Mouse (Mus musculus): ENCODE measurements at regions not wholly inside any gene's neighbourhood (a gene's known extent, or its start where the extent isn't known, plus 50 kb on each side); places are given as distances from the start of the nearest gene placed in this dataset.

- no peaks in the 10 kb centered on the region for H3K27me3 ChIP-seq (ENCODE audit: poor library complexity, severe bottlenecking)
- no peaks in the 10 kb centered on the region for H3K9me3 ChIP-seq
- no peak for DNase-seq (ENCODE audit: extremely low spot score, low spot score)
- H3K36me3 ChIP-seq (replicated peaks) = no peaks in the 10 kb centered on the region
- peak overlapping the region; percentile 61; the same call in 1 of the 2 replicates for H3K27ac ChIP-seq
- H3K4me3 ChIP-seq = peak overlapping the region; percentile 31
- peaks cover 45% of the 10 kb centered on the region for H3K4me1 ChIP-seq
- 90% methylated on average over 1 of the region's 1 CpGs for WGBS
These were observed 96.4 kb upstream of the Gm26657 start for GRCm38 (mm10) chr4:56643491-56643890.

DNA sequence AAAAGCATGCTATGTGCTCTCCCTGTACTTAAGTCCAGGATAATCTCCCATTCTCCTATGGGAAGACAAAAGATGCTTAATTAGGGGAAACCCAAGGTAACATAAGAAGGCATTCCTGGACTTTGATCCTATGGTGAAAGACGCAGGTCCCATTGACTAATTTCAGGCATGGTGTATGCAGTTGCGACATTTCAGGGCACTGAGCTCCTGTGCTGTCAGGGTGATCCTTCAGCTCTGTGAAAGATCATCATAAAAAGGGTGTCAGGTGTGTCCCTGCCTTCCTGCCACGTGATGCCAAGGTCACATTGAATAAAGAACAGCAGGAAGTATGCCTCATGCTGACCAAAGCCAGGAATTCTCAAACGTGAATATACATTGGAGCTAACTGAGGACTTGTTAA lies 100.2 kb upstream of the Gm26657 start:
- DNase-seq (ENCODE audit: extremely low spot score, low spot score) = no peak
- H3K9me3 ChIP-seq = no peaks in the 10 kb centered on the region
- peaks cover 42% of the 10 kb centered on the region for H3K4me1 ChIP-seq
- 50% methylated on average over 4 of the region's 4 CpGs for WGBS
- no peaks in the 10 kb centered on the region for H3K27me3 ChIP-seq (ENCODE audit: poor library complexity, severe bottlenecking)
- no peaks in the 10 kb centered on the region for H3K36me3 ChIP-seq (replicated peaks)
- no peak overlapping the region for H3K4me3 ChIP-seq
- H3K27ac ChIP-seq = peak overlapping the region; percentile 12; the same call in 1 of the 2 replicates

GRCm38 (mm10) chr4:56638704-56639478 lies 101.0 kb upstream of the Gm26657 start:
- Histone ChIP-seq H3K4me1 (peaks cover 34% of the 10 kb centered on the region), H3K9me3 (no peaks in the 10 kb centered on the region), H3K27ac (peak overlapping the region; percentile 76), H3K27me3 (ENCODE audit: poor library complexity, severe bottlenecking) (no peaks in the 10 kb centered on the region), H3K4me3 (no peak overlapping the region), H3K36me3 (replicated peaks) (no peaks in the 10 kb centered on the region)
- peak; percentile 23 for DNase-seq (ENCODE audit: extremely low spot score, low spot score)
- 63% methylated on average over 14 of the region's 14 CpGs for WGBS

GRCm38 (mm10) chr4:56636265-56636664 lies 103.6 kb upstream of the Gm26657 start:
- no peaks in the 10 kb centered on the region for H3K27me3 ChIP-seq (ENCODE audit: poor library complexity, severe bottlenecking)
- H3K27ac ChIP-seq = no peak overlapping the region
- H3K9me3 ChIP-seq = no peaks in the 10 kb centered on the region
- DNase-seq (ENCODE audit: extremely low spot score, low spot score) = no peak
- 64% methylated on average over 1 of the region's 1 CpGs for WGBS
- H3K4me1 ChIP-seq = peaks cover 19% of the 10 kb centered on the region
- H3K4me3 ChIP-seq = no peak overlapping the region
- H3K36me3 ChIP-seq (replicated peaks) = no peaks in the 10 kb centered on the region

DNA sequence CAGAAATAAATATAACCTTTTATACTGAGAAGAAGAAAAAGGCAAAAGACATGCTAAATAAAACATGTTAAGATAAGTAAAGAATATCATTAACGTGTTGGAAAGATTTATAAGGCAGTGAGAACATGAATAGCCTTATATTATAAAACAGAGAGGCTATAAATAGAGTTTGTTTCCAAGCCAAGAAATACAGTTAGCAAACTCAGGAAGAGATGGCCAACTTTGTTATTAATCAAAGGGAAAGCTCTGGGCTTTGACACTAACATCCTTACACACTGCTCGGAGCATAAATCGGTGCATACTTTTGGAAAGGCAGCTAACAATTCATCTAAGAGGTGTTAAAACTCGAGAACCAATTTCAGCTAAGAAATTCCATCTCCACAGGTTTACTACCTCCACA lies 106.3 kb upstream of the Gm26657 start:
- 87% methylated on average over 4 of the region's 4 CpGs for WGBS
- no peak overlapping the region for H3K4me3 ChIP-seq
- no peaks in the 10 kb centered on the region for H3K27me3 ChIP-seq (ENCODE audit: poor library complexity, severe bottlenecking)
- H3K27ac ChIP-seq = no peak overlapping the region
- H3K9me3 ChIP-seq = no peaks in the 10 kb centered on the region
- no peaks in the 10 kb centered on the region for H3K36me3 ChIP-seq (replicated peaks)
- no peak for DNase-seq (ENCODE audit: extremely low spot score, low spot score)
- H3K4me1 ChIP-seq = no peaks in the 10 kb centered on the region

- Histone ChIP-seq H3K4me1 (no peaks in the 10 kb centered on the region), H3K36me3 (replicated peaks) (no peaks in the 10 kb centered on the region), H3K27ac (no peak overlapping the region), H3K27me3 (ENCODE audit: poor library complexity, severe bottlenecking) (no peaks in the 10 kb centered on the region), H3K9me3 (no peaks in the 10 kb centered on the region), H3K4me3 (no peak overlapping the region)
- DNase-seq (ENCODE audit: extremely low spot score, low spot score) = no peak
- 88% methylated on average over 6 of the region's 6 CpGs for WGBS
These were observed 109.6 kb upstream of the Gm26657 start for GRCm38 (mm10) chr4:56630251-56630650.

- WGBS = 84% methylated on average over 7 of the region's 7 CpGs
These were observed 112.7 kb upstream of the Gm26657 start for GRCm38 (mm10) chr4:56627206-56627605.

DNA sequence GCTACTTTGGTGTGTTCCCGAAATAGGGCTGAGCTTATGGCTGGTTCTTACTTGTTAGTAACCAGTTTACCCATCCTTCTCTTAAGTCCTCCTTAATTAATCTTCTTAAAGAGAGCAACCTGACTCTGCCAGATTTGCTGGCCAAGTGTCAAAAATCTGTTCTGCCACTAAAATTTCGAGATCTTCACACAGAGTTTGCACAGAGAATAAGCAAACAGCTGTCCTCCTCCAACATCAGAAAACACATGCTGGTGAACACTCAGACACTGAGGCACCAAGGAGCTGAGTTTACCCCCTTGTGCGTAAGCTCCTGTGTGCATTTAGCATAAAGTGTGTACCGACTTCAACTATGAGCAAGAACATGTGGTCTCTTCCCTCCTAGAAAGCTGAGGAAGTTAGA lies 118.1 kb upstream of the Gm26657 start:
- no peaks in the 10 kb centered on the region for H3K27me3 ChIP-seq (ENCODE audit: poor library complexity, severe bottlenecking)
- H3K4me1 ChIP-seq = no peaks in the 10 kb centered on the region
- H3K36me3 ChIP-seq (replicated peaks) = no peaks in the 10 kb centered on the region
- 85% methylated on average over 4 of the region's 4 CpGs for WGBS
- H3K4me3 ChIP-seq = no peak overlapping the region
- no peak overlapping the region for H3K27ac ChIP-seq
- DNase-seq (ENCODE audit: extremely low spot score, low spot score) = no peak
- H3K9me3 ChIP-seq = no peaks in the 10 kb centered on the region

More at GRCm38 (mm10) chr4:56627206-56627605, 112.7 kb upstream of the Gm26657 start:
- no peak overlapping the region for H3K27ac ChIP-seq
- no peak overlapping the region for H3K4me3 ChIP-seq
- no peaks in the 10 kb centered on the region for H3K9me3 ChIP-seq
- H3K27me3 ChIP-seq (ENCODE audit: poor library complexity, severe bottlenecking) = no peaks in the 10 kb centered on the region
- no peaks in the 10 kb centered on the region for H3K4me1 ChIP-seq
- H3K36me3 ChIP-seq (replicated peaks) = no peaks in the 10 kb centered on the region
- no peak for DNase-seq (ENCODE audit: extremely low spot score, low spot score)

GRCm38 (mm10) chr4:56621356-56621755 lies 118.5 kb upstream of the Gm26657 start:
- Histone ChIP-seq H3K36me3 (replicated peaks) (no peaks in the 10 kb centered on the region), H3K4me3 (no peak overlapping the region), H3K9me3 (no peaks in the 10 kb centered on the region), H3K4me1 (no peaks in the 10 kb centered on the region), H3K27ac (no peak overlapping the region), H3K27me3 (ENCODE audit: poor library complexity, severe bottlenecking) (no peaks in the 10 kb centered on the region)
- DNase-seq (ENCODE audit: extremely low spot score, low spot score) = no peak
- WGBS = 82% methylated on average over 1 of the region's 1 CpGs

DNA sequence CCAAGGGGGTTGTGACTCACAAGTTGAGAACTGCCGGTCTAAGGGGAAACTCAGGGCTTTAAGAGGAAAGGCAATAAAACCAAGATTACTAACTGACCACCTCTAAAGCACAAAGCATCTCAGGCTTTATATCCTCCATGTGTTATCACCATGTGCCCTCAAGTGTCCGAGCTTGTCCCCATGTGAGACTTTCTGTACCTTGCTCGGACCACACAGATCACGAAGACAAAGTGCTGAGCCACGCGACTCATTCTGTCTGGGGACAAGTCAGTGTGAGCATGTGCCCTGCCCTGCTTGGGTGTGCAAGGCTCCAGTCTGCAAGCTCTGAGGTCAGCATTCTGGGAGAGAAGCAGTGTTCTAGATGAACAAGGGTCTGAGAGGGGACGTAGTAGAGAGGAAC lies 119.2 kb upstream of the Gm26657 start:
- Histone ChIP-seq H3K27ac (no peak overlapping the region), H3K9me3 (no peaks in the 10 kb centered on the region), H3K4me3 (no peak overlapping the region), H3K27me3 (ENCODE audit: poor library complexity, severe bottlenecking) (no peaks in the 10 kb centered on the region), H3K4me1 (no peaks in the 10 kb centered on the region), H3K36me3 (replicated peaks) (no peaks in the 10 kb centered on the region)
- WGBS = 93% methylated on average over 7 of the region's 7 CpGs
- no peak for DNase-seq (ENCODE audit: extremely low spot score, low spot score)

DNA sequence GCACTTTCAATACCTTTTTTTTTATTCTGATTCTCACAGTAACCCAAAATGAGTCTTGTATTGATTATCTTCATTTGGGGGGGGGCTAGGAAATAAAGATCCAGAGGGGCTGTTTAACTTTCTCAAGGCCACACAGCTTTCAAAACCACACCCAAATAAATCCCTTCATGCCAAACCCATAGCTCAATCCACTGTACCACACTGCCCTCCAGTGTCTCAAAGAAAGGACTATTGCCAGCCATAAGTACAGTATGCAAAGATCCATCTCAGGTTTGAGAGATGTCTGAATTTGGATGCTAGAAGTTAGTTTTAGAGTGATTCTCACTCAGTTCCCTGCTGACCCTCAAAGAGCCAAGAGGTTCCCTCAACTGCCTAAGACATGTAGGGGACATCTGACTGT lies 120.1 kb upstream of the Gm26657 start:
- no peaks in the 10 kb centered on the region for H3K36me3 ChIP-seq (replicated peaks)
- DNase-seq (ENCODE audit: extremely low spot score, low spot score) = no peak

DNA sequence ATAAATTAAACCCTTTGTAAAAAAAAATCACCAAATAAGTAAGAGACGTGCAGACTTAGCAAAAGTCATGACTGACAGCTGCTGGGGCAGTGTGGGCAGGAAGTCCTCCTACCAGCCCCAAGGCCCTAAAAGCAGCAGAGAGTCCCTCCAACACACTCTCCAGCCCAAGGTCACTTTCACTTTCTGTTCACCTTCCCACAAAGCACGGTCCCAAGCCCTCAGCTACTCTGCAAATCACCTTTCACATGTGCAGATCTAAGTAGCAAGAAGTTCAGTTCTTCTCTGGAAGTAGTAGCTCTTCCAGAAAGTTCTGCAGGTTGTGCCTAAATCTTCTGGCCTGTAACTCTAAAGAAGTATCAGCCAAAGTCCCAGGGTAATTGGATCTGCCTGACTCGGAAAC lies 120.8 kb upstream of the Gm26657 start:
- no peaks in the 10 kb centered on the region for H3K4me1 ChIP-seq
- WGBS = 91% methylated on average over 3 of the region's 3 CpGs
- no peak overlapping the region for H3K27ac ChIP-seq
- H3K36me3 ChIP-seq (replicated peaks) = no peaks in the 10 kb centered on the region
- no peaks in the 10 kb centered on the region for H3K9me3 ChIP-seq
- H3K27me3 ChIP-seq (ENCODE audit: poor library complexity, severe bottlenecking) = no peaks in the 10 kb centered on the region
- no peak for DNase-seq (ENCODE audit: extremely low spot score, low spot score)
- H3K4me3 ChIP-seq = no peak overlapping the region

More for the DNA sequence above, 120.1 kb upstream of the Gm26657 start:
- Histone ChIP-seq H3K9me3 (no peaks in the 10 kb centered on the region), H3K4me1 (no peaks in the 10 kb centered on the region), H3K27me3 (ENCODE audit: poor library complexity, severe bottlenecking) (no peaks in the 10 kb centered on the region), H3K27ac (no peak overlapping the region), H3K4me3 (no peak overlapping the region)

DNA sequence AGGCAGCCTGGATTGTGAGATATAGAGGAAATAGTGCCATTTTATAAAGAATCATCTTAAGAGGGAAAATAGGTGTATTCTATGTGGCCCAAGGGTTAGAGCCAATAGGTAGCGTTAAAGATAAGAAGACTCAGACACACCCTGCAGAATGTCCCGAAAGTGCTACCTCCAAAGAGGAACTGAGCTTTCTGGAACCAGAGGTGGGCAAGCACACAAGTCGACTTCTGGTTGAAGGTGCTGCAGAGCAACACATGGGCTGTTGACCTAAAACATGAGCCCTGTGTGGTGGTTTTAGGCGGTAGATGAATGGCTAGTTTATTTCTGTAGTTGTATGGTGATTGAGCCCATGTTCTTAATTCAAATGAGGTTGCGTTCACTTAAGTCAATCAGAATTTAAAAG lies 121.4 kb upstream of the Gm26657 start:
- no peaks in the 10 kb centered on the region for H3K4me1 ChIP-seq
- DNase-seq (ENCODE audit: extremely low spot score, low spot score) = no peak
- no peaks in the 10 kb centered on the region for H3K36me3 ChIP-seq (replicated peaks)
- 91% methylated on average over 5 of the region's 5 CpGs for WGBS
- no peaks in the 10 kb centered on the region for H3K27me3 ChIP-seq (ENCODE audit: poor library complexity, severe bottlenecking)
- no peaks in the 10 kb centered on the region for H3K9me3 ChIP-seq
- H3K4me3 ChIP-seq = no peak overlapping the region
- H3K27ac ChIP-seq = no peak overlapping the region
